Mouse (Mus musculus): ENCODE measurements around the gene Adam19.

DNA sequence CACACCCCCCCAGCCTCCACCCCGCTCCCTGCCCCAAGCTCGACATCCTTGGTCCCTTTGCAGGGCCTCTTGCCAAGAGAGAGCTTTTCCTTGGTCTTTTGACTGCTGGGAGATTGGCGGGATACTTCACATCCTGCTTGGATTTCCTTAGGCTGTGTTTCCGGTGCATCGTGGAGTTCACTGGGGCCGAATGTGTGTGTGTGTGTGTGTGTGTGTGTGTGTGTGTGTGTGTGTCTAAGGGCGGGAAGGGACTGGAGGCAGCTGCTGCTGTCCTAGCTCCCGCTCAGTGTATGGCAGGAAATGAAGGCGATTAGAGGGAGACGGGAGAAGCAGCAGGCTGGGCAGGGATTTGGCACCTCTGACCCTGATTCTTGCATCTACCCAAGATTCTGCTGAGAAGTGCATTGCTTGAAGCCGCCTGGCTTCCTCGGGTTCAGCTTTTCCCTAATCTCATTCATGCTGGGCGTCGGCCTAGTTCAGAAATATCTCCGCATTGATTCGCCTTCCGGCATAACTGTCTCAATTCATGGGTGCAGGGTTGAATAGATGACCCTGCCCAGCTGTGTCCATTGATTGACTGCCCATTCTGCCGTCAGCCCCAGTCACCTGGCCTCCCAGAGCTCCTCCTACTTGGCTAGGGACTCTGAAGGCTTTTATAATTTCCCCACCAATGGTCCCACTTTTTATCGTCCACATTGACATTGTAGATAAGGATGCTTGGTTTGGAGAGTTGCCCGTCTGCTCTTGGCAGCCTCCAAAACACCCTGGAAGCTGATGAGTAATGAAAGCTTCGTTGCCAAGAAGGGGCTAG is 9.6 kb downstream of the Adam19 start:
- TF ChIP-seq POLR2A (IDR thresholded peaks at IDR 0.05; ENCODE audit: control insufficient read depth, low read depth, low read length) = no peak
- no peak for TF ChIP-seq CTCF (IDR thresholded peaks at IDR 0.05; ENCODE audit: control insufficient read depth, insufficient read depth, insufficient replicate concordance, low read depth, low read length)
